Mouse (Mus musculus) limb, embryonic 10.5 days (tissue): ENCODE measurements around the gene Irf2bp2. TPM values are rescaled to one million over a fixed set of nuclear protein-coding genes. Genes with fewer than 3 reads are reported as not detected.

Source experiments
- DNase-seq: peaks from one replicate; pipeline ENCODE4 v3.0.0-alpha.2; 2017; ENCODE audit warnings: low spot score
- H3K27ac ChIP-seq: fragments of 300-500 bp; sonication (generic); 2 replicates; pipeline ENCODE4 v1.5.1; 2016; ENCODE audit warnings: mild to moderate bottlenecking
- H3K27me3 ChIP-seq: fragments of 300-500 bp; sonication (generic); 2 replicates; pipeline ENCODE4 v1.6.1; 2016; ENCODE audit warnings: low read depth, mild to moderate bottlenecking; ENCODE audit not compliant: poor library complexity, severe bottlenecking
- H3K36me3 ChIP-seq: fragments of 300-500 bp; sonication (generic); 2 replicates; pipeline ENCODE4 v1.6.1; 2016; ENCODE audit warnings: mild to moderate bottlenecking, moderate library complexity
- H3K4me1 ChIP-seq: fragments of 300-500 bp; sonication (generic); 2 replicates; pipeline ENCODE4 v1.6.1; 2016
- H3K4me3 ChIP-seq: fragments of 300-500 bp; sonication (generic); 2 replicates; pipeline ENCODE4 v1.5.1; 2016; ENCODE audit warnings: mild to moderate bottlenecking, moderate library complexity
- H3K9me3 ChIP-seq: fragments of 300-500 bp; sonication (generic); replicated peaks from 2 replicates; pipeline ENCODE4 v1.6.1; 2016; ENCODE audit warnings: mild to moderate bottlenecking
- WGBS: fragments of 180-500 bp; shearing (Covaris S2); methylation state at CpG from one replicate; pipeline ENCODE4 v1.1.7; 2016; 5-methylcytosine and 5-hydroxymethylcytosine counted together
- polyA plus RNA-seq: library from polyadenylated mRNA; unstranded; fragments of >200 nt; fragmentation: Nextera tagmentation; extraction: Ambion mirVana; gene quantifications from 2 replicates; pipeline ENCODE4 v1.2.1, GENCODE M21; 2016

Gene Irf2bp2
- polyA plus RNA-seq, 1 experiment from 2014 or later = 4.5 TPM

- H3K4me1 ChIP-seq = peaks cover 48% of the 10 kb centered on the region
- DNase-seq = no peak
- no peak overlapping the region for H3K4me3 ChIP-seq
- H3K27me3 ChIP-seq = peaks cover 4% of the 10 kb centered on the region; the same call in 1 of the 2 replicates
- H3K9me3 ChIP-seq = no peaks in the 10 kb centered on the region
- H3K27ac ChIP-seq = no peak overlapping the region
- 76% methylated on average over 12 of the region's 12 CpGs for WGBS
- no peaks in the 10 kb centered on the region for H3K36me3 ChIP-seq
These were observed 4.4 kb upstream of the Irf2bp2 start for GRCm38 (mm10) chr8:126598218-126598617.

DNA sequence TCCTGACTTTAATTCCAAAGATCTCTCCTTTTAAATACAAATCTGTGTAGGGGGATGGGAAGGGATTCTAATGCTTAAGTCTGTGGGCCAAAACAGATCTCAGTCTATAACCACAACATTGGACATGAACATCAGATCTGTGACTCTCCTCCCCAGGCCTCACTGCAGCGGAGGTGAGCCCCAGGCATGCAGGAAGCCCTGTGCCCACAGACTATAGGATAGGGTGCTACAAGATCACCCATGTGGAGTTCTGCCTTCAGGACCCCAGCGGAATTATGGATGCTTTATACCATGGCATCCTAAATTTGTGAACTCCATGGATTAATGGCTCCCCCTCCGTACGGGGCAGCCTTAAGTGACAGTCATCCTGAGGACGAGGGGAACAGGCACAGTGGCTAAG, 2.9 kb upstream of the Irf2bp2 start:
- H3K4me1 ChIP-seq = peaks cover 51% of the 10 kb centered on the region
- peak overlapping the region; percentile 98 for H3K27ac ChIP-seq
- DNase-seq = no peak
- H3K36me3 ChIP-seq = peaks cover 4% of the 10 kb centered on the region; the same call in 1 of the 2 replicates
- no peak overlapping the region for H3K4me3 ChIP-seq
- peaks cover 4% of the 10 kb centered on the region; the same call in 1 of the 2 replicates for H3K27me3 ChIP-seq
- H3K9me3 ChIP-seq = no peaks in the 10 kb centered on the region
- WGBS = 82% methylated on average over 5 of the region's 5 CpGs

DNA sequence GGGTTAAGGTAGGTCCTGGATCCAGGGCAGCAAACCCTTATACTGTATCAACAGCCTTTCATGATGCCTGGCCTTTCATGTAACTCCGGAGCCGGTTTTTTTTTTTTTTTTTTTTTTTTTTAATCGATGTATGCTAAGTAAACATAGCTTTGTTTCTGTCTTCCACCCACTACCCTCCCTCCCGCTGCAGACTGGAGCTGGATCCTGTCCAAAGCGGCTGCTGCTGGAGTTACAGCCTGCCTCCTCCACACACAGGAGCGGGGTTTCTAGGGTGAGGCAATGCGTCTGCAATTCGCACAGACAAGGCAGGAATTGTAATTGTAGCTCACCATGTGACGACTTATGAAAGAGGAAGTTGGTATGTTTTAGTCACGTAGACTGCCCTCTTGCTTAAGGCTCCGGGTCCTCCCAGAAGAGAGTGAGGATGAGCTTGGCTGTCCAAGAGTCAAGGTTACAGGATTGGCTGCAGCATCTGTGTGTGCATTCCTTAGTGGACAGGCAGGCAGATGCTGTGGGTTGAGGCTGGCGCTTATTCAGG, 2.4 kb upstream of the Irf2bp2 start:
- Histone ChIP-seq H3K27ac (peak overlapping the region; percentile 98), H3K36me3 (peaks cover 8% of the 10 kb centered on the region), H3K27me3 (peaks cover 4% of the 10 kb centered on the region; the same call in 1 of the 2 replicates), H3K4me1 (peaks cover 53% of the 10 kb centered on the region), H3K9me3 (no peaks in the 10 kb centered on the region), H3K4me3 (no peak overlapping the region)
- DNase-seq = peak; percentile 66
- WGBS = 44% methylated on average over 12 of the region's 12 CpGs

DNA sequence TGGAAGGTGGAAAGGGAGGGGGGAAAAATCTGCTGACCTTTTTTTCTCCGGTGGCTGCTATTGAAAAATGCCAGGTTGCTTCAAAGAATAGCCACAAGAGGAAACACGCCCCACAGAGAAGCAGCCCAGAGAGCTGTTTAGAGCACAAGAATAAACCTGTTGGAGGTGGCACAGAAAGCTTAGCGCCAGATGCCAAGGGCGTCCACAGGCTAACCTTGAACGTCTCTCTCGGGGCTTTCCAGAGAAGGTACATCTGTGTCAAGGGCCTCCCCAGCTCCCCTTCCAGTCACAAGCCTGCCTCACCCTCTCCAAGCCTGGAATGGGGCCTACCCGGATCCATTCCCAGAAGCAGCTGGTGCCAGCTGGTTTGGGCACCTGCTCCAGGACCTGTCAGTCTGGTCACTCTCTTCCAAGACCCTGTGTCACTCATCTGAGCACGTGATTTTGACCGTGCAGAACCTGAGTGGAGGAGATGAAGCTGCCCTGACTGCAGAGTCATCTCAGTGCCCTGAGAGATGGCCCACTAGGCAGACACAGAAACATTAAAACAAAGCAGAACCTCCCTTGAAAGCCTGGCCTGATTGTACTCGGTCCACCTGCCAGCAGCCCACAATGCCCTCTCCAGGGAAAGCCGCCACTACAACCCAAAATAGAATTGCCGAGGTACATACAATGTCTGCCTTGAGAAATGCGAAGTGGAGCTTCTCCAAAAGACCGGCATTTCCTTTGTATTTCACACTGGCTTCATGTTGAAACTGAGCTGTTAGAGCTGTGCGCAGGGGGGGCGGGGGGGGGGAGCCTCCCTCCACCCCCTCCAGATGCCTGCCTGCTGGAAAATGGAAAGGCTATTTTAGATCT, 1.6 kb upstream of the Irf2bp2 start:
- Histone ChIP-seq H3K36me3 (peaks cover 12% of the 10 kb centered on the region), H3K4me1 (peaks cover 52% of the 10 kb centered on the region), H3K27ac (peak overlapping the region; percentile 98), H3K9me3 (no peaks in the 10 kb centered on the region), H3K4me3 (peak overlapping the region; percentile 100), H3K27me3 (peaks cover 4% of the 10 kb centered on the region; the same call in 1 of the 2 replicates)
- DNase-seq = no peak
- WGBS = 48% methylated on average over 16 of the region's 16 CpGs

- H3K27ac ChIP-seq = peak overlapping the region; percentile 98
- under 1% methylated on average over 48 of the region's 48 CpGs for WGBS
- peaks cover 61% of the 10 kb centered on the region for H3K4me1 ChIP-seq
- H3K4me3 ChIP-seq = peak overlapping the region; percentile 100
- peaks cover 4% of the 10 kb centered on the region; the same call in 1 of the 2 replicates for H3K27me3 ChIP-seq
- peaks cover 20% of the 10 kb centered on the region for H3K36me3 ChIP-seq
- peak; percentile 97 for DNase-seq
- no peaks in the 10 kb centered on the region for H3K9me3 ChIP-seq
These were observed 755 bp upstream of the Irf2bp2 start for GRCm38 (mm10) chr8:126594481-126595000.

GRCm38 (mm10) chr8:126592771-126593571, 815 bp downstream of the Irf2bp2 start:
- DNase-seq = peak; percentile 77
- peaks cover 77% of the 10 kb centered on the region for H3K4me1 ChIP-seq
- peaks cover 4% of the 10 kb centered on the region; the same call in 1 of the 2 replicates for H3K27me3 ChIP-seq
- peak overlapping the region; percentile 100 for H3K4me3 ChIP-seq
- 6% methylated on average over 113 of the region's 113 CpGs for WGBS
- peaks cover 26% of the 10 kb centered on the region for H3K36me3 ChIP-seq
- peak overlapping the region; percentile 98 for H3K27ac ChIP-seq
- H3K9me3 ChIP-seq = no peaks in the 10 kb centered on the region

DNA sequence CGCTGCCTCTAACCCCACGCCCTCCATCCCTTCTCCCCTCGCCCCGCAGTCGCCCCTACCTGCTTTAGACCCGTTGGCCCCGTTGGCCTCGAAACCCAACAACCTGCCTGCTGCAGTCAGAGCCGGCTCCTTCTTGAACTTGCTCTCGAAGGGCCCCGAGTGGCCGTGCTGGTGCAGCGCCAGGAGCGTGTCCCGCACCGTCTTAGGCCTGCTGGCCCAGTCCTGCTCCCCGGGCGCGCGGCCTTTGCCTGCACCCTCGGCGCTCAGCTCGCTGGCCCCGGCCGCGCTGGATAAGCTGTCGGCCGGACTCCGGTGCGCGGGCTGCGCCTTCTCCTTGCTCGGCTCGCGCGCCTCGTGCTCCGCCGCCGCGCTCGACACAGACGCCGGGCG, 1.4 kb downstream of the Irf2bp2 start:
- H3K36me3 ChIP-seq = peaks cover 31% of the 10 kb centered on the region
- DNase-seq = peak; percentile 71
- peaks cover 4% of the 10 kb centered on the region; the same call in 1 of the 2 replicates for H3K27me3 ChIP-seq
- peak overlapping the region; percentile 100 for H3K4me3 ChIP-seq
- H3K27ac ChIP-seq = peak overlapping the region; percentile 98
- H3K9me3 ChIP-seq = no peaks in the 10 kb centered on the region
- H3K4me1 ChIP-seq = peaks cover 83% of the 10 kb centered on the region
- 1% methylated on average over 43 of the region's 45 CpGs for WGBS

DNA sequence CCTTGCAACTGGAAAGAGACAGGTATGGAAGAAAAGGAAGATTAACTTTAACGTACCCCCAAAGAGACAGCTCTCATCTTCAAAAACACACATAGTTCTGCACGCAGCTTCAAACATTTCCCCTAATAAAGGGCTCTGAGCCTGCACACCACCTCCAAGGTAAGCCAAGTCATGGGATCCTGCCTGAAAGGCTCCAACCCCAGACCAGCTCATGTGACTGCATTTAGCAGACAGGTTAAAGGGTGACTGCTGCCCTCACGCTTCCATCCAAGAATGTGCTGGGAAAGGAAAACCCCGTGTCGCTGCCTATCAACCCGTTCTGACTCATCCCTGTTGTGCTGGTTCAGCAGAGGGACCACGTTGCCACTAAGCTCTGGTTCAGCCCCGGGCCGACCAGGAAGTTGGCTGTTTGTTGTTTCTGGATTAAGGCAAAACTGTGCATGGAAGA, 1.9 kb downstream of the Irf2bp2 start:
- Histone ChIP-seq H3K27me3 (peaks cover 2% of the 10 kb centered on the region; the same call in 1 of the 2 replicates), H3K4me3 (peak overlapping the region; percentile 100), H3K27ac (peak overlapping the region; percentile 98), H3K4me1 (peaks cover 85% of the 10 kb centered on the region), H3K9me3 (no peaks in the 10 kb centered on the region), H3K36me3 (peaks cover 35% of the 10 kb centered on the region)
- 2% methylated on average over 9 of the region's 9 CpGs for WGBS
- peak; percentile 62 for DNase-seq

DNA sequence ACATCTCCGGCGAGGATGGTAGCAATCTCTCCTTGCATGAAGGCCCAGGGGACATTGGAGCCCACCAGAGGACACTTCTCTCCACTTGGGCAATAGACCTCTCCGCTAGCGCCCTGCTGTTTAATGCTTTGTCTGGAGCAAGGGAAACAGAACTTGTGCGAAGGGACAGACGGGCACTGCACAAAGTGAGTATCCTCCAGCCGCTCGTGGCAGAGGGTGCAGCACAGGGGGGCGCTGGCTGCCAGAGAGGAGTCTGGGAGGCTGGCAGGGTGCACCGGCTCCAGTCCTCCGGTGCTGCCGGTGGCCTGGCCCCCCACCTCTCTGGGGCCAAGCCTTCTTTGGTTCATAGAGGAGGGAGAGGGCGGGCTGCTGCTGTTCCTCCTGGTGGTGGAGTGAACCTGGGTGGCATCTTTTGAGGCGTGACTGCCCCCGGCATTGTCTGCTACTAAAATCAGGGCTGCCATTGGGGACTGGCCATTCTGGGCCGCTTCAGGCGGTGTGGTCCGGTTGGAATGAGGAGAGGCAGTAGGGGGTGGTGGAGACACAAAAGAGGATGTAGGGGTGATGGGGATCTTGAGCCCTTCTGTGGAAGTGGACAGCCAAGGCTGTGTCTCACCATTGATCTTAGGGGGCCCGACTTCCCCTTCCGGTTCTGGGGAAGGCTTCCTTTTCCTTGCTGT, 2.5 kb downstream of the Irf2bp2 start:
- 11% methylated on average over 20 of the region's 20 CpGs for WGBS
- Histone ChIP-seq H3K27me3 (no peaks in the 10 kb centered on the region), H3K4me3 (peak overlapping the region; percentile 100), H3K27ac (peak overlapping the region; percentile 98), H3K9me3 (no peaks in the 10 kb centered on the region), H3K36me3 (peaks cover 38% of the 10 kb centered on the region), H3K4me1 (peaks cover 84% of the 10 kb centered on the region)
- peak; percentile 57 for DNase-seq

GRCm38 (mm10) chr8:126590599-126590998, 3.2 kb downstream of the Irf2bp2 start:
- peaks cover 80% of the 10 kb centered on the region for H3K4me1 ChIP-seq
- no peaks in the 10 kb centered on the region for H3K9me3 ChIP-seq
- no peak overlapping the region; the same call in 1 of the 2 replicates for H3K27ac ChIP-seq
- H3K27me3 ChIP-seq = no peaks in the 10 kb centered on the region
- peak overlapping the region; percentile 100 for H3K4me3 ChIP-seq
- peaks cover 38% of the 10 kb centered on the region for H3K36me3 ChIP-seq
- 56% methylated on average over 4 of the region's 4 CpGs for WGBS
- no peak for DNase-seq

- no peaks in the 10 kb centered on the region for H3K9me3 ChIP-seq
- no peaks in the 10 kb centered on the region for H3K27me3 ChIP-seq
- DNase-seq = peak; percentile 56
- H3K4me1 ChIP-seq = peaks cover 80% of the 10 kb centered on the region
- 21% methylated on average over 14 of the region's 14 CpGs for WGBS
- H3K4me3 ChIP-seq = peak overlapping the region; percentile 100
- no peak overlapping the region; the same call in 1 of the 2 replicates for H3K27ac ChIP-seq
- peaks cover 38% of the 10 kb centered on the region for H3K36me3 ChIP-seq
These were observed 3.7 kb downstream of the Irf2bp2 start for GRCm38 (mm10) chr8:126590024-126590529.
